Mouse (Mus musculus) embryonic fibroblast, embryonic 13.5 days (primary cell): ENCODE data around the gene Ptpn13. TPM values are rescaled to one million over a fixed set of nuclear protein-coding genes. Genes with fewer than 3 reads are reported as not detected.
A peak's percentile ranks its signal among the peaks of the same experiment; 100 is the strongest.

ENCODE experiments used
- H3K27ac ChIP-seq: 2 replicates; pipeline ENCODE4 v1.5.1; 2012; ENCODE audit warnings: low read length, control low read depth, inconsistent platforms; ENCODE audit not compliant: insufficient read depth
- H3K4me1 ChIP-seq: 2 replicates; pipeline ENCODE4 v1.6.1; 2011; ENCODE audit warnings: low read length; ENCODE audit not compliant: control insufficient read depth, insufficient read depth
- H3K4me3 ChIP-seq: 2 replicates; pipeline ENCODE4 v1.5.1; 2011; ENCODE audit warnings: mild to moderate bottlenecking, control low read depth, low read length; ENCODE audit not compliant: insufficient read depth
- CTCF ChIP-seq: IDR thresholded peaks from 2 replicates; pipeline ENCODE4 v1.5.1; 2011; ENCODE audit warnings: mild to moderate bottlenecking, control low read depth, low read length, moderate library complexity, borderline replicate concordance; ENCODE audit not compliant: insufficient read depth
- POLR2A ChIP-seq: IDR thresholded peaks from 2 replicates; pipeline ENCODE4 v1.6.1; 2011; ENCODE audit warnings: low read depth, mild to moderate bottlenecking, control low read depth, low read length, moderate library complexity
- polyA plus RNA-seq: library from polyadenylated mRNA; stranded (reverse); fragments of >200 nt; gene quantifications from 2 replicates; pipeline ENCODE4 v1.2.4, GENCODE M21; 2011; ENCODE audit warnings: low read depth; ENCODE audit not compliant: missing spikeins, insufficient read length

Ptpn13 gene
- polyA plus RNA-seq = 8.8 and 10.6 TPM in 2 replicates

GRCm38 (mm10) chr5:103424678-103425319, at the start of gene Ptpn13:
Gene Ptpn13 (plus strand): TSS chr5:103425192.
- Histone ChIP-seq H3K4me3 (peak within 1 kb of the TSS; percentile 75), H3K27ac (no peak within 1 kb of the TSS), H3K4me1 (no peaks in the 10 kb centered on the region; the same call in 1 of the 2 replicates)
- TF ChIP-seq POLR2A (peak; percentile 69; the same call in 1 of the 2 replicates), CTCF (no peak)

- TF ChIP-seq CTCF (no peak), POLR2A (no peak)
- H3K27ac ChIP-seq = no peak overlapping the region
- peaks cover 12% of the 10 kb centered on the region for H3K4me1 ChIP-seq
- H3K4me3 ChIP-seq = no peak overlapping the region
These were observed 49.8 kb upstream of the Ptpn13 start for GRCm38 (mm10) chr5:103375226-103375625.

GRCm38 (mm10) chr5:103376354-103377295, 48.4 kb upstream of the Ptpn13 start:
- no peak for TF ChIP-seq POLR2A
- no peak for TF ChIP-seq CTCF
- Histone ChIP-seq H3K4me3 (no peak overlapping the region), H3K4me1 (peaks cover 12% of the 10 kb centered on the region), H3K27ac (peak overlapping the region; percentile 88)

- H3K27ac ChIP-seq = peak overlapping the region; percentile 88
- no peak for TF ChIP-seq POLR2A
- TF ChIP-seq CTCF = no peak
- H3K4me3 ChIP-seq = no peak overlapping the region
- peaks cover 12% of the 10 kb centered on the region for H3K4me1 ChIP-seq
These were observed 47.4 kb upstream of the Ptpn13 start for GRCm38 (mm10) chr5:103377493-103378130.

- Histone ChIP-seq H3K4me1 (peaks cover 12% of the 10 kb centered on the region), H3K4me3 (no peak overlapping the region), H3K27ac (no peak overlapping the region)
- TF ChIP-seq CTCF (no peak), POLR2A (no peak)
These were observed 44.0 kb upstream of the Ptpn13 start for GRCm38 (mm10) chr5:103380785-103381527.

GRCm38 (mm10) chr5:103382951-103383350, 42.0 kb upstream of the Ptpn13 start:
- TF ChIP-seq CTCF (no peak), POLR2A (no peak)

GRCm38 (mm10) chr5:103384021-103384420, 41.0 kb upstream of the Ptpn13 start:
- H3K4me3 ChIP-seq = no peak overlapping the region
- peaks cover 3% of the 10 kb centered on the region; the same call in 1 of the 2 replicates for H3K4me1 ChIP-seq
- no peak for TF ChIP-seq POLR2A
- TF ChIP-seq CTCF = no peak
- no peak overlapping the region for H3K27ac ChIP-seq

More at GRCm38 (mm10) chr5:103382951-103383350, 42.0 kb upstream of the Ptpn13 start:
- peaks cover 3% of the 10 kb centered on the region; the same call in 1 of the 2 replicates for H3K4me1 ChIP-seq
- no peak overlapping the region for H3K27ac ChIP-seq
- no peak overlapping the region for H3K4me3 ChIP-seq

GRCm38 (mm10) chr5:103387540-103388026, 37.4 kb upstream of the Ptpn13 start:
- TF ChIP-seq POLR2A (no peak), CTCF (no peak)
- Histone ChIP-seq H3K4me3 (no peak overlapping the region), H3K27ac (no peak overlapping the region), H3K4me1 (peaks cover 3% of the 10 kb centered on the region; the same call in 1 of the 2 replicates)
